Mouse (Mus musculus): ENCODE data around the gene Fam189a2. TPM values are rescaled to one million over a fixed set of nuclear protein-coding genes. Genes with fewer than 3 reads are reported as not detected.

Gene Fam189a2
- polyA plus RNA-seq (2014; fragmentation: Nextera tagmentation; extraction: Ambion mirVana) = 0.53 and 1.6 TPM in 2 replicates

- no peaks in the 10 kb centered on the region for H3K36me3 ChIP-seq (replicated peaks; ENCODE audit: control insufficient read depth, insufficient read depth, low read depth, low read length)
- peak; percentile 49 for DNase-seq (ENCODE audit: low spot score)
- H3K4me1 ChIP-seq (ENCODE audit: control insufficient read depth, insufficient read depth, low read length) = no peaks in the 10 kb centered on the region
- H3K27ac ChIP-seq (replicated peaks; ENCODE audit: low read depth, low read length) = no peak within 1 kb of the TSS
- H3K4me2 ChIP-seq (ENCODE audit: low read depth, low read length) = peak within 1 kb of the TSS; percentile 98
- peak; percentile 37 for ATAC-seq (replicated peaks; ENCODE audit: insufficient number of reproducible peaks, low FRiP score, low TSS enrichment, low read depth)
- no peaks in the 10 kb centered on the region for H3K9me3 ChIP-seq (replicated peaks; ENCODE audit: control insufficient read depth, low read length)
- under 1% methylated on average over 39 of the region's 65 CpGs for WGBS
- peaks cover 18% of the 10 kb centered on the region for H3K27me3 ChIP-seq (ENCODE audit: control insufficient read depth, insufficient read depth, low read length)
- peak within 1 kb of the TSS; percentile 67 for H3K9ac ChIP-seq (replicated peaks; ENCODE audit: low read length)
- H3K4me3 ChIP-seq (ENCODE audit: low read depth, low read length) = peak within 1 kb of the TSS; percentile 58
Observed at GRCm38 (mm10) chr19:24030871-24031556, at the start of gene Fam189a2. Gene Fam189a2, minus strand, starts transcription at chr19:24031019.

GRCm38 (mm10) chr19:24077658-24078057, 46.8 kb upstream of the Fam189a2 start:
- no peak overlapping the region for H3K9ac ChIP-seq (replicated peaks; ENCODE audit: low read length)
- no peaks in the 10 kb centered on the region for H3K9me3 ChIP-seq (replicated peaks; ENCODE audit: control insufficient read depth, low read length)
- H3K4me1 ChIP-seq (ENCODE audit: control insufficient read depth, insufficient read depth, low read length) = no peaks in the 10 kb centered on the region
- 95% methylated on average over 3 of the region's 3 CpGs for WGBS
- H3K27me3 ChIP-seq (ENCODE audit: control insufficient read depth, insufficient read depth, low read length) = no peaks in the 10 kb centered on the region
- DNase-seq (ENCODE audit: low spot score) (no peak), ATAC-seq (replicated peaks; ENCODE audit: insufficient number of reproducible peaks, low FRiP score, low TSS enrichment, low read depth) (no peak)
- no peaks in the 10 kb centered on the region for H3K36me3 ChIP-seq (replicated peaks; ENCODE audit: control insufficient read depth, insufficient read depth, low read depth, low read length)
- H3K4me2 ChIP-seq (ENCODE audit: low read depth, low read length) = no peak overlapping the region
- no peak overlapping the region for H3K4me3 ChIP-seq (ENCODE audit: low read depth, low read length)
- H3K27ac ChIP-seq (replicated peaks; ENCODE audit: low read depth, low read length) = no peak overlapping the region

- ATAC-seq (replicated peaks; ENCODE audit: insufficient number of reproducible peaks, low FRiP score, low TSS enrichment, low read depth) = no peak
- H3K27ac ChIP-seq (replicated peaks; ENCODE audit: low read depth, low read length) = no peak overlapping the region
- H3K4me3 ChIP-seq (ENCODE audit: low read depth, low read length) = no peak overlapping the region
- no peak overlapping the region for H3K9ac ChIP-seq (replicated peaks; ENCODE audit: low read length)
- 88% methylated on average over 7 of the region's 7 CpGs for WGBS
- H3K36me3 ChIP-seq (replicated peaks; ENCODE audit: control insufficient read depth, insufficient read depth, low read depth, low read length) = no peaks in the 10 kb centered on the region
- H3K4me2 ChIP-seq (ENCODE audit: low read depth, low read length) = no peak overlapping the region
- no peaks in the 10 kb centered on the region for H3K4me1 ChIP-seq (ENCODE audit: control insufficient read depth, insufficient read depth, low read length)
- no peaks in the 10 kb centered on the region for H3K9me3 ChIP-seq (replicated peaks; ENCODE audit: control insufficient read depth, low read length)
- H3K27me3 ChIP-seq (ENCODE audit: control insufficient read depth, insufficient read depth, low read length) = no peaks in the 10 kb centered on the region
- no peak for DNase-seq (ENCODE audit: low spot score)
Observed at GRCm38 (mm10) chr19:24076536-24076935, 45.7 kb upstream of the Fam189a2 start.

- no peak for DNase-seq (ENCODE audit: low spot score)
- ATAC-seq (replicated peaks; ENCODE audit: insufficient number of reproducible peaks, low FRiP score, low TSS enrichment, low read depth) = no peak
- 86% methylated on average over 8 of the region's 8 CpGs for WGBS
- H3K9me3 ChIP-seq (replicated peaks; ENCODE audit: control insufficient read depth, low read length) = no peaks in the 10 kb centered on the region
- no peaks in the 10 kb centered on the region for H3K36me3 ChIP-seq (replicated peaks; ENCODE audit: control insufficient read depth, insufficient read depth, low read depth, low read length)
- H3K4me1 ChIP-seq (ENCODE audit: control insufficient read depth, insufficient read depth, low read length) = no peaks in the 10 kb centered on the region
- H3K4me2 ChIP-seq (ENCODE audit: low read depth, low read length) = no peak overlapping the region
- no peak overlapping the region for H3K27ac ChIP-seq (replicated peaks; ENCODE audit: low read depth, low read length)
- H3K27me3 ChIP-seq (ENCODE audit: control insufficient read depth, insufficient read depth, low read length) = no peaks in the 10 kb centered on the region
- H3K9ac ChIP-seq (replicated peaks; ENCODE audit: low read length) = no peak overlapping the region
- H3K4me3 ChIP-seq (ENCODE audit: low read depth, low read length) = no peak overlapping the region
Observed at GRCm38 (mm10) chr19:24075927-24076326, 45.1 kb upstream of the Fam189a2 start.

- no peak for DNase-seq (ENCODE audit: low spot score)
- WGBS = 53% methylated on average over 4 of the region's 4 CpGs
- no peaks in the 10 kb centered on the region for H3K36me3 ChIP-seq (replicated peaks; ENCODE audit: control insufficient read depth, insufficient read depth, low read depth, low read length)
- no peak overlapping the region for H3K4me3 ChIP-seq (ENCODE audit: low read depth, low read length)
- no peak overlapping the region for H3K27ac ChIP-seq (replicated peaks; ENCODE audit: low read depth, low read length)
- no peaks in the 10 kb centered on the region for H3K27me3 ChIP-seq (ENCODE audit: control insufficient read depth, insufficient read depth, low read length)
- no peak overlapping the region for H3K4me2 ChIP-seq (ENCODE audit: low read depth, low read length)
- ATAC-seq (replicated peaks; ENCODE audit: insufficient number of reproducible peaks, low FRiP score, low TSS enrichment, low read depth) = no peak
- H3K4me1 ChIP-seq (ENCODE audit: control insufficient read depth, insufficient read depth, low read length) = no peaks in the 10 kb centered on the region
- H3K9ac ChIP-seq (replicated peaks; ENCODE audit: low read length) = no peak overlapping the region
- H3K9me3 ChIP-seq (replicated peaks; ENCODE audit: control insufficient read depth, low read length) = no peaks in the 10 kb centered on the region
Observed at GRCm38 (mm10) chr19:24073155-24073554, 42.3 kb upstream of the Fam189a2 start.

- Histone ChIP-seq H3K4me2 (ENCODE audit: low read depth, low read length) (no peak overlapping the region), H3K9me3 (replicated peaks; ENCODE audit: control insufficient read depth, low read length) (no peaks in the 10 kb centered on the region), H3K4me1 (ENCODE audit: control insufficient read depth, insufficient read depth, low read length) (no peaks in the 10 kb centered on the region), H3K4me3 (ENCODE audit: low read depth, low read length) (no peak overlapping the region), H3K36me3 (replicated peaks; ENCODE audit: control insufficient read depth, insufficient read depth, low read depth, low read length) (no peaks in the 10 kb centered on the region), H3K27me3 (ENCODE audit: control insufficient read depth, insufficient read depth, low read length) (no peaks in the 10 kb centered on the region), H3K9ac (replicated peaks; ENCODE audit: low read length) (no peak overlapping the region), H3K27ac (replicated peaks; ENCODE audit: low read depth, low read length) (no peak overlapping the region)
- no peak for ATAC-seq (replicated peaks; ENCODE audit: insufficient number of reproducible peaks, low FRiP score, low TSS enrichment, low read depth)
- 60% methylated on average over 12 of the region's 12 CpGs for WGBS
- DNase-seq (ENCODE audit: low spot score) = no peak
Observed at GRCm38 (mm10) chr19:24064348-24064895, 33.6 kb upstream of the Fam189a2 start.

GRCm38 (mm10) chr19:24063585-24063984, 32.8 kb upstream of the Fam189a2 start:
- Histone ChIP-seq H3K9ac (replicated peaks; ENCODE audit: low read length) (no peak overlapping the region), H3K4me3 (ENCODE audit: low read depth, low read length) (no peak overlapping the region), H3K27me3 (ENCODE audit: control insufficient read depth, insufficient read depth, low read length) (no peaks in the 10 kb centered on the region), H3K9me3 (replicated peaks; ENCODE audit: control insufficient read depth, low read length) (no peaks in the 10 kb centered on the region), H3K4me1 (ENCODE audit: control insufficient read depth, insufficient read depth, low read length) (no peaks in the 10 kb centered on the region), H3K36me3 (replicated peaks; ENCODE audit: control insufficient read depth, insufficient read depth, low read depth, low read length) (no peaks in the 10 kb centered on the region), H3K27ac (replicated peaks; ENCODE audit: low read depth, low read length) (no peak overlapping the region), H3K4me2 (ENCODE audit: low read depth, low read length) (no peak overlapping the region)
- DNase-seq (ENCODE audit: low spot score) (no peak), ATAC-seq (replicated peaks; ENCODE audit: insufficient number of reproducible peaks, low FRiP score, low TSS enrichment, low read depth) (no peak)
- 82% methylated on average over 4 of the region's 4 CpGs for WGBS

- ATAC-seq (replicated peaks; ENCODE audit: insufficient number of reproducible peaks, low FRiP score, low TSS enrichment, low read depth) = no peak
- no peaks in the 10 kb centered on the region for H3K27me3 ChIP-seq (ENCODE audit: control insufficient read depth, insufficient read depth, low read length)
Observed at GRCm38 (mm10) chr19:24058851-24059250, 28.0 kb upstream of the Fam189a2 start.

More at GRCm38 (mm10) chr19:24058851-24059250, 28.0 kb upstream of the Fam189a2 start:
- Histone ChIP-seq H3K36me3 (replicated peaks; ENCODE audit: control insufficient read depth, insufficient read depth, low read depth, low read length) (no peaks in the 10 kb centered on the region), H3K4me2 (ENCODE audit: low read depth, low read length) (no peak overlapping the region), H3K27ac (replicated peaks; ENCODE audit: low read depth, low read length) (no peak overlapping the region), H3K9ac (replicated peaks; ENCODE audit: low read length) (no peak overlapping the region), H3K9me3 (replicated peaks; ENCODE audit: control insufficient read depth, low read length) (no peaks in the 10 kb centered on the region), H3K4me3 (ENCODE audit: low read depth, low read length) (no peak overlapping the region), H3K4me1 (ENCODE audit: control insufficient read depth, insufficient read depth, low read length) (no peaks in the 10 kb centered on the region)
- no peak for DNase-seq (ENCODE audit: low spot score)
- WGBS = 82% methylated on average over 8 of the region's 8 CpGs
